Mouse (Mus musculus) gastrocnemius, postnatal 36 days (tissue): ENCODE measurements around the gene Prss32. TPM values are rescaled to one million over a fixed set of nuclear protein-coding genes. Genes with fewer than 3 reads are reported as not detected.
"Not testable (repeated sequence)": the region's sequence is repeated elsewhere in the genome, so short reads cannot be mapped to it uniquely, and the experiment has no call there.

Source experiments
- DNase-seq, 2 experiments: peaks; one replicate each; pipeline ENCODE4 v3.0.0; 2022
- intact Hi-C: fragments of 180-260 bp; cut with DNase I; formaldehyde crosslinking; loops from one replicate; pipeline ENCODE4 v1.15.1; 2025
- total RNA-seq, 2 experiments: library from RNA; stranded (reverse); gene quantifications; 2 replicates each; pipeline ENCODE4 v1.2.3; 2021

The Prss32 gene
- total RNA-seq, 2 experiments from 2014 or later, result not detected

GRCm38 (mm10) chr17:23836006-23836575, 7.6 kb upstream of the Prss32 start, which contains the start of gene Prss33:
Gene Prss33, minus strand, starts transcription at chr17:23836056.
- no peak for DNase-seq
- intact Hi-C loops, result no loop called here

GRCm38 (mm10) chr17:23841145-23841544, 2.5 kb upstream of the Prss32 start:
- peak in 1 of 2 experiments; percentile 26 for DNase-seq
- intact Hi-C loops, result no loop called here

- no peak for DNase-seq
- intact Hi-C loops, result loop anchor here (2.0 kb wide), 1 partner anchor 68 kb away; no protein-coding TSS in a partner anchor
Measured at GRCm38 (mm10) chr17:23843141-23843811, 379 bp upstream of the Prss32 start.

GRCm38 (mm10) chr17:23850028-23850427, 6.4 kb downstream of the Prss32 start:
- DNase-seq, result no peak
- intact Hi-C loops, result no loop called here

- intact Hi-C loops, result no loop called here
- DNase-seq, result peak; percentile 44 to 47
Measured at GRCm38 (mm10) chr17:23850853-23851749, 7.4 kb downstream of the Prss32 start.

GRCm38 (mm10) chr17:23853292-23853691, 9.6 kb downstream of the Prss32 start:
- peak in 1 of 2 experiments; percentile 32 for DNase-seq
- intact Hi-C loops, result loop anchor here (2.0 kb wide), 1 partner anchor 106 kb away; no protein-coding TSS in a partner anchor

GRCm38 (mm10) chr17:23854229-23854765, 10.6 kb downstream of the Prss32 start:
- no peak for DNase-seq
- intact Hi-C loops, result no loop called here

- intact Hi-C loops, result no loop called here
- DNase-seq, result no peak
Measured at GRCm38 (mm10) chr17:23857193-23857592, 13.5 kb downstream of the Prss32 start.

- intact Hi-C loops, result no loop called here
- DNase-seq, result no peak
Measured at GRCm38 (mm10) chr17:23857913-23858312, 14.3 kb downstream of the Prss32 start.

GRCm38 (mm10) chr17:23862926-23863325, 19.3 kb downstream of the Prss32 start:
- DNase-seq, result no peak
- intact Hi-C loops, result no loop called here

GRCm38 (mm10) chr17:23867756-23868155, 24.1 kb downstream of the Prss32 start, which contains the start of gene Prss21:
Gene Prss21, plus strand, starts transcription at chr17:23868056.
- intact Hi-C loops, result no loop called here

GRCm38 (mm10) chr17:23868513-23868912, 24.9 kb downstream of the Prss32 start:
- no peak for DNase-seq
- intact Hi-C loops, result no loop called here

More at GRCm38 (mm10) chr17:23867756-23868155, 24.1 kb downstream of the Prss32 start, which contains the start of gene Prss21:
- no peak for DNase-seq

- peak in 1 of 2 experiments; percentile 27 for DNase-seq
Measured at GRCm38 (mm10) chr17:23873884-23874856, 30.5 kb downstream of the Prss32 start.

GRCm38 (mm10) chr17:23876741-23877140, 33.1 kb downstream of the Prss32 start:
- no peak for DNase-seq
- intact Hi-C loops, result no loop called here

More at GRCm38 (mm10) chr17:23873884-23874856, 30.5 kb downstream of the Prss32 start:
- intact Hi-C loops, result loop anchor here (5.0 kb wide), 1 partner anchor 83 kb away; the partner anchor contains the start of gene Sbpl

GRCm38 (mm10) chr17:23877166-23877565, 33.5 kb downstream of the Prss32 start:
- DNase-seq, result no peak
- intact Hi-C loops, result no loop called here

- intact Hi-C loops, DNase-seq: not testable (repeated sequence)
Measured at GRCm38 (mm10) chr17:23880576-23880975, 36.9 kb downstream of the Prss32 start, which contains the start of the genes Dcpp1 and Dcpp2. Gene Dcpp1, plus strand, starts transcription at chr17:23880876. Gene Dcpp2, plus strand, starts transcription at chr17:23880880.
